Mouse (Mus musculus): Measurements from ENCODE around the gene Nrxn3. TPM values are rescaled to one million over a fixed set of nuclear protein-coding genes. Genes with fewer than 3 reads are reported as not detected.
A peak's percentile ranks its signal among the peaks of the same experiment; 100 is the strongest.

Nrxn3 gene
- 100 to 1,000 TPM; 153 to 168 TPM for total RNA-seq (2021)
- long read RNA-seq, partial matches to known transcripts = 19 of 26 reads
- long read RNA-seq, other reads (novel, unspliced or antisense) = 7 of 26 reads

GRCm38 (mm10) chr12:88722691-88723070 lies at the start of gene Nrxn3:
Nrxn3 (plus strand) TSS chr12:88722876.
- DNase-seq (ENCODE audit: low spot score in 2 of 2) = peak; percentile 63 to 76

GRCm38 (mm10) chr12:88704159-88704846 lies 18.4 kb upstream of the Nrxn3 start:
- no peak for DNase-seq (ENCODE audit: low spot score in 2 of 2)

- no peak for DNase-seq (ENCODE audit: low spot score in 2 of 2)
Observed at GRCm38 (mm10) chr12:88705959-88706358, 16.7 kb upstream of the Nrxn3 start.

- no peak for DNase-seq (ENCODE audit: low spot score in 2 of 2)
Observed at GRCm38 (mm10) chr12:88707786-88708185, 14.9 kb upstream of the Nrxn3 start.

- DNase-seq (ENCODE audit: low spot score in 2 of 2) = peak; percentile 56 to 70
Observed at GRCm38 (mm10) chr12:88709223-88709622, 13.5 kb upstream of the Nrxn3 start.

- DNase-seq (ENCODE audit: low spot score in 2 of 2) = no peak
Observed at GRCm38 (mm10) chr12:88713456-88713855, 9.2 kb upstream of the Nrxn3 start.

GRCm38 (mm10) chr12:88722031-88722690 lies 515 bp upstream of the Nrxn3 start:
- DNase-seq (ENCODE audit: low spot score in 2 of 2) = no peak

GRCm38 (mm10) chr12:88726316-88726715 lies 3.6 kb downstream of the Nrxn3 start:
- DNase-seq (ENCODE audit: low spot score in 2 of 2) = no peak

GRCm38 (mm10) chr12:88726755-88727154 lies 4.1 kb downstream of the Nrxn3 start:
- DNase-seq (ENCODE audit: low spot score in 2 of 2) = no peak

GRCm38 (mm10) chr12:88730720-88731119 lies 8.0 kb downstream of the Nrxn3 start:
- no peak for DNase-seq (ENCODE audit: low spot score in 2 of 2)

GRCm38 (mm10) chr12:88735045-88735444 lies 12.4 kb downstream of the Nrxn3 start:
- DNase-seq (ENCODE audit: low spot score in 2 of 2) = no peak

- no peak for DNase-seq (ENCODE audit: low spot score in 2 of 2)
Observed at GRCm38 (mm10) chr12:88737081-88737480, 14.4 kb downstream of the Nrxn3 start.

GRCm38 (mm10) chr12:88738616-88739015 lies 15.9 kb downstream of the Nrxn3 start:
- no peak for DNase-seq (ENCODE audit: low spot score in 2 of 2)

- DNase-seq (ENCODE audit: low spot score in 2 of 2) = no peak
Observed at GRCm38 (mm10) chr12:88746788-88747187, 24.1 kb downstream of the Nrxn3 start.

- DNase-seq (ENCODE audit: low spot score in 2 of 2) = no peak
Observed at GRCm38 (mm10) chr12:88764791-88765190, 42.1 kb downstream of the Nrxn3 start.

- DNase-seq (ENCODE audit: low spot score in 2 of 2) = no peak
Observed at GRCm38 (mm10) chr12:88774666-88775065, 52.0 kb downstream of the Nrxn3 start.

- no peak for DNase-seq (ENCODE audit: low spot score in 2 of 2)
Observed at GRCm38 (mm10) chr12:88778036-88778435, 55.4 kb downstream of the Nrxn3 start.

- DNase-seq (ENCODE audit: low spot score in 2 of 2) = no peak
Observed at GRCm38 (mm10) chr12:88784199-88785147, 61.8 kb downstream of the Nrxn3 start.

- DNase-seq (ENCODE audit: low spot score in 2 of 2) = no peak
Observed at GRCm38 (mm10) chr12:88793314-88793713, 70.6 kb downstream of the Nrxn3 start.

- DNase-seq (ENCODE audit: low spot score in 2 of 2) = peak; percentile 66 to 67
Observed at GRCm38 (mm10) chr12:88800990-88801655, 78.4 kb downstream of the Nrxn3 start.

GRCm38 (mm10) chr12:88801656-88802007 lies 79.0 kb downstream of the Nrxn3 start:
- DNase-seq (ENCODE audit: low spot score in 2 of 2) = no peak

All from layer of hippocampus, postnatal 10 days (tissue).